Mouse (Mus musculus) hindbrain, embryonic 12.5 days (tissue): ENCODE results near the gene Gm5108. TPM values are rescaled to one million over a fixed set of nuclear protein-coding genes. Genes with fewer than 3 reads are reported as not detected.

Source experiments
- ATAC-seq: fragments of 200-750 bp; cut with Nextera tagmentation; 2 replicates; pipeline ENCODE4 v1.8.0; 2017; ENCODE audit warnings: moderate TSS enrichment; ENCODE audit not compliant: low FRiP score
- H3K27ac ChIP-seq: fragments of 300-500 bp; sonication (generic); 2 replicates; pipeline ENCODE4 v1.5.1; 2016; ENCODE audit warnings: mild to moderate bottlenecking
- H3K27me3 ChIP-seq: fragments of 300-500 bp; sonication (generic); 2 replicates; pipeline ENCODE4 v1.6.1; 2016; ENCODE audit warnings: mild to moderate bottlenecking
- H3K36me3 ChIP-seq: fragments of 300-500 bp; sonication (generic); 2 replicates; pipeline ENCODE4 v1.6.1; 2016; ENCODE audit warnings: mild to moderate bottlenecking
- H3K4me1 ChIP-seq: fragments of 300-500 bp; sonication (generic); 2 replicates; pipeline ENCODE4 v1.6.1; 2016
- H3K4me2 ChIP-seq: fragments of 300-500 bp; sonication (generic); replicated peaks from 2 replicates; pipeline ENCODE4 v1.6.1; 2016; ENCODE audit warnings: mild to moderate bottlenecking
- H3K4me3 ChIP-seq: fragments of 300-500 bp; sonication (generic); 2 replicates; pipeline ENCODE4 v1.5.1; 2016; ENCODE audit warnings: mild to moderate bottlenecking
- H3K9ac ChIP-seq: fragments of 300-500 bp; sonication (generic); 2 replicates; pipeline ENCODE4 v1.6.1; 2016; ENCODE audit warnings: mild to moderate bottlenecking, moderate library complexity
- H3K9me3 ChIP-seq: fragments of 300-500 bp; sonication (generic); replicated peaks from 2 replicates; pipeline ENCODE4 v1.6.1; 2016; ENCODE audit warnings: mild to moderate bottlenecking
- WGBS: fragments of 180-500 bp; shearing (Covaris S2); methylation state at CpG from one replicate; pipeline ENCODE4 v1.1.7; 2016; 5-methylcytosine and 5-hydroxymethylcytosine counted together
- polyA plus RNA-seq: library from polyadenylated mRNA; unstranded; fragments of >200 nt; fragmentation: Nextera tagmentation; extraction: Ambion mirVana; gene quantifications from 2 replicates; pipeline ENCODE4 v1.2.1, GENCODE M21; 2016

Gm5108 gene
- not detected in 2 replicates for polyA plus RNA-seq

DNA sequence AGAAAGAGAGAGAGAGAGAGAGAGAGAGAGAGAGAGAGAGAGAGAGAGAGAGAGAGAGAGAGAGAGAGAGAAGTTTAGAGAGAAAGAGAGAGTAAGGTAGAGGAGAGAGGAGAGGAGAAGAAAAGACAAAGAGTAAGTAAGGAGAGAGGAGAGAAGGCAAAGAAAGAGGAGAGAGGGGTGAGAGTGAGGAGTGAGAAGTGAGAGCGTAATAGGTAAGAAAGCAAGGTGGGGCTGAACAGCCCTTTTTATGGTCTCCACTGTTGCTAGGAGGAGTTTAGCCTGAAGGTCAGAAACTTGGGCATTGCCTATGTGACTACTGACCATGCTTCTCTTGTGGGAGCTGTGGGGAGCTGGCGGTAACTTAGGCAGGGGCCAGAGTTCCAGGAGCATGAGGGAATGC lies at the start of gene Gm5108:
TSS of gene Gm5108 (plus strand) at position 301 of the 400 bp plus-strand sequence.
- 88% methylated on average over 2 of the region's 2 CpGs for WGBS
- Histone ChIP-seq H3K4me3 (no peak within 1 kb of the TSS), H3K9me3 (no peaks in the 10 kb centered on the region), H3K4me2 (no peak within 1 kb of the TSS), H3K27ac (no peak within 1 kb of the TSS), H3K9ac (no peak within 1 kb of the TSS), H3K27me3 (no peaks in the 10 kb centered on the region), H3K4me1 (no peaks in the 10 kb centered on the region), H3K36me3 (no peaks in the 10 kb centered on the region)
- ATAC-seq: no peak

DNA sequence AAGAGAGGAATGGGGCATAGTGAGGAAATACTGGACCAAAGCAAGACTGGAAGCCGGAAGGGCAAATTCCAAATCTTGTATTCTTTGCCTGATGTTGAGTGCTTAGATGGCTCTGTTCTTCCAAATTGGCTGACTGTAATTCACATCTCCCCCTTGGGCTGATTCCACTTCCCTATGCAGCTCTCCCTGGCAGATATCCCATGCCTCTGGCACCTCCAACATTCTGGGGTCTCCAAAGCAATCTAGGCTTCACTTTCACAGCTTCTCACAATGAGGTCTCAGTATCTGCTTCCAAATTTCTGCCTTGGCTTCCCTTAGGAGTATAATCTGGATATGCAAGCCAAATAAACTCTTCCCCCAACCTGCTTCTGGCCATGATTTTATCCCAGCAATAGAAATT lies 42.5 kb upstream of the Gm5108 start:
- no peak overlapping the region for H3K27ac ChIP-seq
- 88% methylated on average over 1 of the region's 1 CpGs for WGBS

DNA sequence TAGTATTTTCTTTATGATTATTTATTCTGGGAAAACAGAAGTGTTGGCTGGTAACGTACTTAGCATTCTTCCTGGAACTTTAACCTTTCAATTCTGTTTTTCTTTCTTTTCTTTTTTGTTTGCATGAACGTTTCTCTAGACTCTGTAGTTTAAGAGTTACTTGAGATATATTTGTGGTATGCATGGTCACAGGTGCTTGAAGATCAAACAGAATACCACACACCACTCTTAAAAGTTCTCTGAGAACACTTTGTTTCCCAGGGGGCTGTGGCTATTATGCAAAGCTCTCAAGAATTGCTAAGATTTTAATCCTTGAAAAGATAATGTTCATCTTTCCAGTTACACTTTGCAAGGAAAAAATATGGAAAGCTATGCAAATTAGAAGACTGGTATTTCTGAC lies 36.9 kb upstream of the Gm5108 start:
- H3K27me3 ChIP-seq: no peaks in the 10 kb centered on the region
- ATAC-seq: no peak
- H3K4me3 ChIP-seq: no peak overlapping the region
- WGBS: 74% methylated on average over 2 of the region's 2 CpGs
- H3K36me3 ChIP-seq: no peaks in the 10 kb centered on the region
- no peak overlapping the region for H3K27ac ChIP-seq
- H3K9ac ChIP-seq: no peak overlapping the region
- no peaks in the 10 kb centered on the region for H3K9me3 ChIP-seq
- no peaks in the 10 kb centered on the region for H3K4me1 ChIP-seq
- no peak overlapping the region for H3K4me2 ChIP-seq

More for the DNA sequence above, 42.5 kb upstream of the Gm5108 start:
- Histone ChIP-seq H3K27me3 (no peaks in the 10 kb centered on the region), H3K4me2 (no peak overlapping the region), H3K36me3 (no peaks in the 10 kb centered on the region), H3K9me3 (no peaks in the 10 kb centered on the region), H3K4me3 (no peak overlapping the region), H3K4me1 (no peaks in the 10 kb centered on the region), H3K9ac (no peak overlapping the region)
- no peak for ATAC-seq

DNA sequence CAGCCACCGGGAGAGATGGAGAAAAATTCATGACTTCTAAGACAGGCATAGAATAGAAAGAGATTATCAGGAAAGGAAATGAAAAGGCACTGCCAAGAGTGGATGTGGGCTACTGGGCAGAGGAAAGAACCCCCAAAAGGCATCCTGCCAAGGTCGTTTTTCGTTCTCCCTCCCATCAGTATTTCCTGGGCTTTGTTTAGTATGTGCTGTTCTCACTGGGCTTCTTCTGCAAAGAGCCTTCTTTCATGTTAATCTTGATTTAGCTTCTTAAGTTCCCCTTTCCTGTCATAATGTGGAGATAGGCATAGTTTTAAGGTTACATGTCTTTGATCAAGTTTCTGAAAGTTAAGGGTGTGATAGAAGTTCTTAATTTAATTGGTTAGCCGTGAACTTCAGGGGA lies 10.9 kb upstream of the Gm5108 start:
- no peaks in the 10 kb centered on the region for H3K4me1 ChIP-seq
- 74% methylated on average over 4 of the region's 4 CpGs for WGBS
- no peak overlapping the region for H3K27ac ChIP-seq
- H3K4me2 ChIP-seq: no peak overlapping the region
- no peak overlapping the region for H3K9ac ChIP-seq
- ATAC-seq: no peak
- H3K9me3 ChIP-seq: 0 out of 2 replicates have a peak, but pooled peaks cover 4% of the 10 kb centered on the region
- H3K27me3 ChIP-seq: no peaks in the 10 kb centered on the region
- no peak overlapping the region for H3K4me3 ChIP-seq
- no peaks in the 10 kb centered on the region for H3K36me3 ChIP-seq

DNA sequence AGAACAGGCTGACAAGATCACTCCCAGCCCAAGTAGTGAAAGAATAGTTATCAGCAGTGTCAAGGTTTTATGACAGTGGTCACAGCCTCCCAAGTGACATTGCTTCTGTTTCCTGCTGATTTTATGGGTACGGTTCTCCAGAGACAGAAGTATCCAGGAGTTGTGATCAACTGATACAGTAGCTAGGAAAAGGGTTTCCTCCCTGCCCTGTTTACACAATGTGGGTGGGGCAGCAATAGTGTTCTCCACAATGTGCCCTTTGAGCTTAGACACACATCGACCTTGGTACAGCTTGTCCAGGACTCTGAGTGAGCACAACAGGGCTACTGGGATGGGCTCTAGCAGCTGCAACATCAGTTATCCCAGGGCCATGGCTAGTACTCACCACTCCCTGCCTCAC lies 9.8 kb upstream of the Gm5108 start:
- H3K4me2 ChIP-seq: no peak overlapping the region
- H3K4me1 ChIP-seq: no peaks in the 10 kb centered on the region
- WGBS: 82% methylated on average over 2 of the region's 2 CpGs
- no peak overlapping the region for H3K4me3 ChIP-seq
- H3K27ac ChIP-seq: no peak overlapping the region
- ATAC-seq: no peak
- H3K27me3 ChIP-seq: no peaks in the 10 kb centered on the region
- H3K36me3 ChIP-seq: no peaks in the 10 kb centered on the region
- no peak overlapping the region for H3K9ac ChIP-seq
- H3K9me3 ChIP-seq: 0 out of 2 replicates have a peak, but pooled peaks cover 4% of the 10 kb centered on the region

DNA sequence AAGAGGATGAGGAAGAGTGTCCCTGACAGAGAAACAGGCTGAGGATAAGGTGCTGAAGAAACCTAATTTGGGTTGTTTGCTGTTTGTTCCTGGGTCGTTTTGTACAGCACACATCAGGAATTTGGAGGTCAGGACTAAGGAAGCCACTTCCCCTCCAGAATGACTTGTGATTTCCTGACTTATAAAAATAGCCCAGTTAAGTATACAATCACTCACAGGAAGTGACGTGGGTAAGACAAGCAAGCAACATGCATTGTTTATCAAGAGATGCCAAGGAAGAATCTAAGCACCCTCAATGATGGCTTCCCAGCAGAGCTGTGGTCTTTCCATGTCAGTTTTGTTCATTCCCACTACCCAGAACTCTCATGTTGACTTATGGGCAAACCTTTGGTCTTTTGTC lies 1.7 kb downstream of the Gm5108 start:
- no peaks in the 10 kb centered on the region for H3K4me1 ChIP-seq
- 57% methylated on average over 2 of the region's 2 CpGs for WGBS
- H3K4me3 ChIP-seq: no peak overlapping the region
- H3K9ac ChIP-seq: no peak overlapping the region
- H3K27ac ChIP-seq: no peak overlapping the region
- no peak for ATAC-seq
- H3K27me3 ChIP-seq: no peaks in the 10 kb centered on the region
- no peaks in the 10 kb centered on the region for H3K36me3 ChIP-seq
- H3K9me3 ChIP-seq: no peaks in the 10 kb centered on the region
- no peak overlapping the region for H3K4me2 ChIP-seq

DNA sequence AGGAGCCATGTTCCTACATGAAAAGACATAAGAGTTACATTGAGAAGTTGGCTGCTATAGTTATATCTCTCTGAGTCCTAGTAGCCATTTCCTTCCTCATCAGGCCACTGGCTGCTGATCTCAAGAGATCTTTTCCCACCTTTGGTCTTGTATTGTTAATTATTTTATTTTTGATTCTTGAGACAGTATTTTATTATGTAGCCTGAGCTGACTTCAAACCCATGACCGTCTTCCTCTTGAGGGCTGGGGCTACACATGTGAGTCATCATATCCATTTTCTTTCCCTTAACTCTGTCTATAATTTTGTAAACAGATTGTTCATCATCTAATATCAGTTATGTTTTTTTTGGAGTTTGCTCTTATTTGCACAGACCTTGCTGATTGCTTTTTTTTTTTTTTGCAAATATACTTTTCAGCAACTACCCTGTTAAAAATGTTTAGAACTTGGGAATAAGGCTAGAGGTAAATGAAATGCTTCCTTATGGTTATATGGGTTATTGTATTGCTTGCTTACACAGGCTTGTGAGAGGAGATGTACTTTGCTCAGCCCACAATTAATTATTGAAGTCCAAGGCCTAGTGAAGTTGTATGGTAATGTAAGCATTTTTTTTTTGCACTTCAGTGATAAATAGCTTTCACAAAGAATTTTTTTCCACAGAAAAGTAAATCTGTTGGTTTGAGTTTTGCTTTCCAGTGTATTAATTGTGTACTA lies 2.8 kb downstream of the Gm5108 start:
- ATAC-seq: no peak
- Histone ChIP-seq H3K27ac (no peak overlapping the region), H3K4me2 (no peak overlapping the region), H3K9me3 (no peaks in the 10 kb centered on the region), H3K27me3 (no peaks in the 10 kb centered on the region), H3K4me3 (no peak overlapping the region), H3K9ac (no peak overlapping the region), H3K36me3 (no peaks in the 10 kb centered on the region), H3K4me1 (no peaks in the 10 kb centered on the region)
- WGBS: 97% methylated on average over 1 of the region's 1 CpGs

DNA sequence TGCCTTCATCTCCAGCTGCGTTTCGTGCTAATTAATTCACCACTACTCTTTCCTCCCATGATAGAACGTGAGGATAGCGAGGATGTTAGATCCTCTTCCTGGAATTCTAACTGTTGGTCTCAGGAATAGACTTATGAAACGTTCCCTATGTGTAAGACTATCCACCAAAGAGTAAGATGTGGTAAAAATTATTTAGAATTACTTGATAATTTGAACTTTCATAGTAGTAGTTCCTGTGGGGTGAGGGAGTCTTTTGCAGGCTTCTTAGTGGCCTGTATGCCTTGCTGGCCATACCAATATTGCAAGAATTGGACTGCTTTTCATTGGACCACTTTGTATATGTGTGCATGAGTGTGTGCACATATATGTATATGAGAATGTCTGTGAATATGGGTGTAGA lies 4.9 kb downstream of the Gm5108 start, which contains the start of gene Gm21905:
TSS of gene Gm21905 (minus strand) at position 101 of the 400 bp plus-strand sequence.
- Histone ChIP-seq H3K36me3 (no peaks in the 10 kb centered on the region), H3K27ac (no peak within 1 kb of the TSS), H3K4me2 (no peak within 1 kb of the TSS), H3K27me3 (no peaks in the 10 kb centered on the region), H3K4me3 (no peak within 1 kb of the TSS), H3K4me1 (no peaks in the 10 kb centered on the region), H3K9me3 (no peaks in the 10 kb centered on the region), H3K9ac (no peak within 1 kb of the TSS)
- WGBS: 82% methylated on average over 5 of the region's 5 CpGs
- ATAC-seq: no peak

DNA sequence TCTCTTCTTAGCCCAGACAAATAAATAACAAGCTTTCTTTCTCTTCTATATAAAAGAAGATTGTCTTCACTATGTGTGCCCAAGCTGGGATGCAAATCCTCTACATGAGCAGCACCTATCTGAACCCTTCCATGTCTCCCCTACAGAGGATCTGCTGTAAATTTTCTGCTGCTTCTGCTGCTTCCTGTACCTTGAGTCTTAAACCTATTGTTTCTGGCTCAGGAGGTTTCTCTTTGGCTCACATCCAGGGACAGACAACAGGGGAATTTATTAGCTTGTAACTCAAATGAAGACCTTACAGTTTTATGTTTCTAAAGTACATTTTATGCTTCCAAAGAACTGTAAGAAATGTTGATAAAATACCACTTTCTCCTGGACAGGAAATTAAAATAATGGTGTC lies 5.5 kb downstream of the Gm5108 start:
- no peak for ATAC-seq
- H3K27ac ChIP-seq: no peak overlapping the region

DNA sequence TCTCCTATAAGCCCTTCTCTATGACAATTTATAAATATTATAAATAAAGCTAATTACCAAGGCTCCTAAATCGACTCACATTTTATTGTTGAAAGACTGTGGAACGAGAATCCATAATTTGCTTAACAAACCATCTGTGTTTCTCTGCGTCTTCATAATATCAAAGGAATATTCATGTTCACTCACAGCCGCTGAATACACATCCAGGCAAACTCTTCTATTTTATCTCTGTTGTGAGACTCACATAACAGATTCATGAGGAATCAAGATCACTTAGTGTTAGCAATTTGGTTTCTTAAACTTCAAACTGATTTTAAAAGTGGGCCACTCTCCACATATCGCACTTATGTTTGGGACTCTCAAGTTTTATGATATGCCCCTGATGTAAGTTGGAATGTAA lies 6.6 kb downstream of the Gm5108 start:
- H3K9me3 ChIP-seq: no peaks in the 10 kb centered on the region
- H3K9ac ChIP-seq: no peak overlapping the region
- H3K36me3 ChIP-seq: no peaks in the 10 kb centered on the region
- no peak overlapping the region for H3K27ac ChIP-seq
- WGBS: 88% methylated on average over 5 of the region's 5 CpGs
- H3K4me2 ChIP-seq: no peak overlapping the region
- H3K4me1 ChIP-seq: no peaks in the 10 kb centered on the region
- H3K27me3 ChIP-seq: no peaks in the 10 kb centered on the region
- ATAC-seq: no peak
- no peak overlapping the region for H3K4me3 ChIP-seq

More for the DNA sequence above, 5.5 kb downstream of the Gm5108 start:
- no peaks in the 10 kb centered on the region for H3K9me3 ChIP-seq
- H3K27me3 ChIP-seq: no peaks in the 10 kb centered on the region
- no peaks in the 10 kb centered on the region for H3K36me3 ChIP-seq
- no peak overlapping the region for H3K9ac ChIP-seq
- no peak overlapping the region for H3K4me3 ChIP-seq
- no peak overlapping the region for H3K4me2 ChIP-seq
- H3K4me1 ChIP-seq: no peaks in the 10 kb centered on the region

DNA sequence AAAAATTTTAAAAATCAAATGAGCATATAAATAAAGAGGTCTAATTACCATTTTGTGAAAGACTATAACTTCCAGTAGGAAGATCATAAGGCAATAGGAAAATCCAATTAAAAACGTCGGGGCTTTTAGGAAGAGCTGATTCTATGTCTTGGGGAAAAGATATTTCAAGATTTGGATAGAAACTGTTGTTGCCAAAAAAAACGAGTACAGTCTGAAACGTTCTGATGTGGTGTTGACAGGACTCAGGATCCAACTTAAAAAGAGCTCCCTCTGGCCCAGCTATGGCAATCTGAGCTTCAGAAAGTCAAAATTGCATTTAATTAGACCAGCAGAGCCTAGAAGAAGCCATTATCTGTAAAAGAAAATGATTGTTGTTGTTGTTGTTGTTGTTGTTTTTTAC lies 12.6 kb downstream of the Gm5108 start:
- Histone ChIP-seq H3K4me1 (no peaks in the 10 kb centered on the region), H3K9me3 (no peaks in the 10 kb centered on the region), H3K4me3 (no peak overlapping the region), H3K36me3 (no peaks in the 10 kb centered on the region), H3K27ac (no peak overlapping the region), H3K27me3 (no peaks in the 10 kb centered on the region), H3K9ac (no peak overlapping the region), H3K4me2 (no peak overlapping the region)
- ATAC-seq: no peak
- 78% methylated on average over 4 of the region's 4 CpGs for WGBS

DNA sequence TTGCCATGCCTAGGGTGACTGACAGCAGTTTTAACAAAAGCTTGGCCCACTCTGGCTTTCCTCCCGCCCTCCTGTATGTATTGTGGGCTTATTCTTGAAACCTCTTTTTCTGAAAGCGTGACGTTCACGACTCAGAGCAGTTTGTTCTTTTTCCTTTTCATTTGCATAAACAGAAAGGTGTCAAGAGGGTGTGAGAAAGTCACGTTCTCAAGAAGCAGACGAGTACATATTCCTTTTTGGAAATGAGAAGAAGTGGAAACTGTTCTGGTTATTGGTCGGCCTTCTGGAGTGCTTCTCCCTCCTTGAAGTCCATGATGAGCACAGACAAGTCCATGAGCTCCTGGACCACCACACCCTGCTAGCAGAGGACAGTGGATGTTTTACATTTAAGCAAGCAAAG lies 14.0 kb downstream of the Gm5108 start:
- Histone ChIP-seq H3K27ac (no peak overlapping the region), H3K4me3 (no peak overlapping the region), H3K9me3 (no peaks in the 10 kb centered on the region), H3K4me2 (no peak overlapping the region), H3K4me1 (no peaks in the 10 kb centered on the region), H3K9ac (no peak overlapping the region), H3K27me3 (no peaks in the 10 kb centered on the region), H3K36me3 (no peaks in the 10 kb centered on the region)
- ATAC-seq: no peak
- 60% methylated on average over 7 of the region's 7 CpGs for WGBS
